Mouse (Mus musculus) lung, adult 18-20 months (tissue): ENCODE measurements around the gene Rgs11.
A peak's percentile ranks its signal among the peaks of the same experiment; 100 is the strongest.

Experiments used
- DNase-seq, 2 experiments: peaks; one replicate each; pipeline ENCODE4 v3.0.0; 2022; ENCODE audit warnings: mixed read lengths in 2 of 2

The Rgs11 gene

DNA sequence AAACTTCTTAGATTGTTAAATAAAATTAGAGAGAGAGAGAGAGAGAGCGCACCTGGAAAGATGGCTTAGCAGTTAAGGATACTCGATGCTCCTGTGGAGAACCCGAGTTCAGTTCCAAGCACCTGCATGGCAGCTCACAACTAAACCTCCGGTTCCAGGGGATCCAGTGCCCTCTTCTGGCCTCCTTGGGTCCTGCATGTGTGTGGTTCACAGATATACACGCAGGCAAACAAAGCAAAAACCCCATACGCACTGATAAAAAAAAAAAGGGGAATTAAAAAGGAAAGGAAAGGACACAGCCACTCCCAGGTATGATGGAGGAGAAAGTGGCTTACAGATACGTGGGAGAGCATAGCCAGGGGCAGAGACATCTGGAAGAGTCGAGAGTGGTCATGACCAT, 30.1 kb downstream of the Rgs11 start:
- no peak for DNase-seq

DNA sequence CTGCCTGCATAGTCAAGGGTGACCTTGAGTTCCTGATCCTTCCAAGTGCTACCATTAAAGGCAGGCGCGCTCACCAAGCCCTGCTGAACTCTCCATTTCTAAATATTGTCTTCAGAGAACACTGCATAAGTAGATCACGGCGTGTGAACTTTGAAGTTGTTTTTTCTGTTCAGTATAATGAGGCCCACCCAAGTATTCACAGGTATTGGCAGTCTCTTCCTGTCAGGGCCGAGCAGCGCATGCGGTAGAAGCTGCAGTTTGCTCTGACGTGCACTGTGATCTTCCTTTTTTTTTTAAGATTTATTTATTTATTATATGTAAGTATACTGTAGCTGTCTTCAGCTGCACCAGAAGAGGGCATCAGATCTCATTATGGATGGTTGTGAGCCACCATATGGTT, 31.6 kb downstream of the Rgs11 start:
- no peak for DNase-seq

DNA sequence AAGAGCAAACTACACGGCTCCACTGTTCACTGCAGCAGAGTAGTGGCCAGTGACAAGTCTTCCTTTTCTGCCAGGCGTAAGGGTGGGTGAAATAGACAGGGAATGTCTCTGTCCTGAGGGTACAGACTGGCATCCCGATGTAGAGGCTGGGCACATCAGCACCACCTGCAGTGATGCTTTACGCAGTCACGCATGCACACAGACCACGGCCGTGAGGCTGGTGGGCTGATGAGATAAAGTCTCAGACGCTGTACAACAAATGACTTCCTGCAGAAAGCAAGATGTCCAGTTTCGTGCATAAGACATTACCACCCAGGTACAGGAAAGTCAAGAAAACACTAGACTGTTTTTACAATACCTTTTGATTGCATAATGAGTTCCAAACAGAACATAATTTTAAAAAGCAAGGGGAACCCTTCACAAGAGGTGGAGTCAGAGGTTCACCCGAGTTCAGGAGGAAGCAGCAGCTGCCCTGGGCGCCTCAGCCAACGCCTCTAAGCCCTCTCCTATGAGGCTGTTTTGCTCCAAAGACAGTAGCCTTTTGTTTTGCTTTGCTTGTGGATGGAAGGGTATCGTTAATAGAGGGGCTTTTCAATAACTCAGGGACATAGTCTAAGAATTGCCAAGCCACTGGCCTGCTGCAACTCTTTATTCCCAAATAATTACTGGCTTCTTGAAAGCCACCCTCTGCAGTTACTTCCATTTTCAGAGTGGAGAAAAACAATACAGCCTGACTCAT, 32.5 kb downstream of the Rgs11 start:
- peak in 1 of 2 experiments; percentile 35 for DNase-seq

DNA sequence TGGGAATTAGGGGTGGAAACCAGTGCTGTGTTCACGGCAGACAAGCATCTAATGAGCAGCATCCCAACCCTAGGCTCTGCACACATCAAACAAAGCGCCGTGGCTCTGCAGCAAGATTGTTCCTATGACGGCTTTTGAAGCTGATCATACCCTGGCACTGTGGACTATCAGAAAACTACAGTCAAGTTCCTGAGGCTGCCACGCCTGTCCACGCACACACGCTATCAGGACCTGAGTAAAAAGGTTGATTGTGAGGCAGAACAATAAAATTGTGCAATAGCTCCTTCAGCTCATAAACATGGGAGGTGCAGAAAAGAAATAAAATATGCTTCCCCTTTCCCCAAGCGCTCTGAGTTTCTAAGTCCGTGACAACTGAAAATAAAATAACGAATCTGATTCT, 34.9 kb downstream of the Rgs11 start:
- DNase-seq: no peak

DNA sequence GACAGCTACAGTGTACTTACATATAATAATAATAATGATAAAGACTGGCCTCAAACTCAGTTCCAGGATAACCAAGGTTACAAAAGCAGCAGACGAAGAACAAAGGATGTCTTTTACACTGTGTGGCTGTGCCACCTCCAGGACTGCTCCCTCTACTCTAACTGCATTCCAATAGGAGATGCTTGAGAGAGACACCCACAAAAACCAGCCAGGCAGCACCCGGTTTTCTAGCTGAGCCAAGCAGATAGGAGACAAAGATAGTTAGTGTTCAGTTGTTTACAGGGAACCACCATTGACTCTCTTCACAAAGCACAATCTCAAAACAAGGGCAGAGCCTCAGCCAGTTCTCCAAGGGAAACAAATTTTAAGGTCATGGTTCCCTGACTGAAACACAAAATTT, 36.8 kb downstream of the Rgs11 start:
- no peak for DNase-seq

DNA sequence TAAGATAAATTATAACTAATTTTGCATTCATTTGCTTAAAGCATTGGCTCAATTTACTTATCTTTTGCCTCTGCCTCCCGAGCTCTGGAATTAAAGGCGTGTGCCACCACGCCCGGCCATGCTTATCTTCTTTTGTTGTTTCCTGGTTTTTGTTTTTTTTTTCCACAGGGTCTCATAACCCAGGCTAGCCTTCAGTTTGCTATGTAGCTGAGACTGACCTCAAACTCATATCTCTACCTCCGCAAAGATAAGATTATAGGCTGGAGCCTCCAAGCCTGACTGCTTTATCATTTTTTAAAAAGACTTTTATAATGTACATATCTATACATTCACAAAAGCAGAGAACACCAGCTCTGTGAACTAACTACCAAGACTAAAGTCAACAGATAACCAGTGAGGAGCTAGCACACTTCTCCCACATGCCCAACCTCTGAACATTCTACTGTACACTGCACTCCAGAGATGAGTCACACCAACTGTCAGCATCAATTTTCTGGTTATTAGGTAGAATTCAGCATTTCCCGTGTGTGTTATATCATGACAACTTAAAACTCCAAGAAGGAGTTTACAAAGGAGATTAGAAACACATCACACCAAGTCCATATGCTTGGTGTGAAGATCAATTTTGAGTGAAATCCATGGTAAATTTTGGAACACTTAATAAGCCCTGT, 37.5 kb downstream of the Rgs11 start:
- no peak for DNase-seq

DNA sequence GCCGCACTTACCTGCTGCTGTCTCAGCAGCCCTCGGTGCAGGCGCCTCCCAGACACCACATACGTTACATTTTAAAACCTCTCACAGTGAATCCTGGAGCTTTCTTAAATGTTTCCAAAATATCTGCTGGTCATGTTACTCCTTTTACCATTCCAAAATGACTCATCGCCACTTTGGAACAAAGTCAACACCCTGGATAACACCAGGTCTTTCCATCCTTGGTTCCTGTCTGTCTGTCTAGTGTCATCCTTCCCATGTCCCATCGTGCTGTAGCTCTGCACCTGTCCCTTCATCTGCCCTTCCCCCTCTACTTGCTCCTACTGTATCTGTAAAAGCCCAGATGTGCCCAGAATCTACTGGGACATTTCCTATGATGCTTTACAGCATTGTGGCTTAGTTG, 38.2 kb downstream of the Rgs11 start:
- DNase-seq: no peak

DNA sequence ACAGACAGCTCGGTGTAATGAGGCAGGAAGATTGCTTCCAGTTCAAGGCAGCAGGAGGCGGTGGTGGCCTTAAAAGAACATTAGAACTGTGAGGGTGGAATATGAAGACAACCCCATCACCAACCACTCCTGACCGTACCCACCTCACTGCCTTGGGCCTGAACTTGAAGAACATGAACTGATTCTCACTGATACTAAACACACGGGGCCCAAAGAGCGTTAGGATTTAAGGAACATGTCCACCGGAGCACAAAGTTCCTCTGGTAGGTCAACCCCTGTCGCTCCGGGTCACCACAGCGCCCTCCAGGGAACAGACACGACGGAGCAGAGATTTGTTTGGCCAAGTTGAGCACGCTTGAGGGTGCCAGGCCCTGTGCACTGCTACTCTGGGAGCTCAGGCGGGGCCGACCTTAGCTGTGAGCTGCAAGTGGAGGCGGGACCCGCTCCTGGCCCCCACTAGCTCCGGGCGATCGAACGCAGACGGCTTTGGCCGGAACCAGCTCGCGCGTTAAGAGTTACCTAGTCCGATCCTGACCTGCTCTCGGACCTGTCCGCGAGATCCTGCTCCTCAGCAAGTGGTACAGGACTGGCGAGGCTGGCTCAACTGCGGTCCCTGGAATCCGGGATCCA, 40.8 kb downstream of the Rgs11 start:
- DNase-seq: peak; percentile 84 to 86

DNA sequence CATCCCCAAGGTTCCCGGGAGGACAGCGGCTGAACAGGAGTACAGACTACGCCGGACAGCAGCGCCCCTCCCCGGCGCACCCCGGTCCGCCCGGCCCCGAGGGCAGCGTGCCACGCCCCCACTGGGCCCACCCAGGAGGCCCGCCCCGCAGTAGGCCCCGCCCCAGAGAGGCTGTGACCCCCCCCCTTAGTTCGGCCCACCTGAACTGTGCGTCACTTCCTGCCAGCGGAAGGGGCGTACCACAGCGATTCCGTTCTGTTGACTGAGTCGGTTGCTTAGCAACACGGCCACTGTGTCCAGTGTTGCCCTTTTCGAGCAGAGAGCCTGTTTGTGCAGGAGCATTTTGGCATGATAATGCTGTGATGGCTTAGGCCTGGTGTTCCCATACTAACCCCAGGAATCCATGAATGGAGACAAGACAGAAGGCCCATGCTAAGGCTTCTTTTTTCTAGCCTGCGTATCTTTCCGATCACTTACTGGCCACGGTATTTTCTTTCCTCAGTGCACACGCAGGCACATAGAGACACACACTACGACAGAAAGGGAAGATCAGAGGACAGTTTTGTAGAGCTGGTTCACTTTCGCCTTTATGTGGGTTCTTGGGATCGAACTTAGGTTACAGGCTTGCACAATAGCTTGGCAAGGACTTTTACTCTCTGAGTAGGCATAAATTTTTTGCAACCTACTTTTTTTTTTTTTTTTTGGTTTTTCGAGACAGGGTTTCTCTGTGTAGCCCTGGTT, 41.5 kb downstream of the Rgs11 start, which contains the start of gene Fam234a:
Gene Fam234a, minus strand, starts transcription at position 142 of the 741 bp plus-strand sequence.
- peak; percentile 95 to 96 for DNase-seq

DNA sequence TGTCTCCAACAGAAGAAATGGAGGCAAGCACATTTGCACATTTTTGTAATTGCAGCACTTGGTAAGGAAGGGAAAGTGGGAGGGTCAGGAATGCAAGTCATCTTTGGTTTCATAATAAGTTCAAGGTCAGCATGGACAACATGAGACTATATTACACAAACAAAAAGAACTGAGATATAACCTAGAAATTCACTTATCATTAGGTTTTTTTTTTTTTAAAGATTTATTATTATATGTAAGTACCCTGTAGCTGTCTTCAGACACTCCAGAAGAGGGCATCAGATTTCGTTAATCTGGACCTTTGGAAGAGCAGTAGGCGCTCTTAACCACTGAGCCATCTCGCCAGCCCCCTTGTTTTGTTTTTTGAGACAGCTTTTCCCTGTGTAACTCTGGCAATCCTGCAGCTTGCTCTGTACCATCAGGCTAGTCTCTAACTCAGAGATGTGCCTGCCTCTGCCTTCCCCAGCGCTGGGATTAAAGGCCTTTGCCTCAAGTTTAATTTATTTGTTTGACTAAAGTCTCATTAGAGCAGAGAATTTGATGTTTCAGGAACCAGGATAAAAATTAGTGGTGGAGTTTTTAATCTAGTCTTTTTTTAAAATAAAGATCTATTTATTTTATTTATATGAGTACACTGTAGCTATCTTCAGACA, 49.3 kb downstream of the Rgs11 start:
- no peak for DNase-seq

DNA sequence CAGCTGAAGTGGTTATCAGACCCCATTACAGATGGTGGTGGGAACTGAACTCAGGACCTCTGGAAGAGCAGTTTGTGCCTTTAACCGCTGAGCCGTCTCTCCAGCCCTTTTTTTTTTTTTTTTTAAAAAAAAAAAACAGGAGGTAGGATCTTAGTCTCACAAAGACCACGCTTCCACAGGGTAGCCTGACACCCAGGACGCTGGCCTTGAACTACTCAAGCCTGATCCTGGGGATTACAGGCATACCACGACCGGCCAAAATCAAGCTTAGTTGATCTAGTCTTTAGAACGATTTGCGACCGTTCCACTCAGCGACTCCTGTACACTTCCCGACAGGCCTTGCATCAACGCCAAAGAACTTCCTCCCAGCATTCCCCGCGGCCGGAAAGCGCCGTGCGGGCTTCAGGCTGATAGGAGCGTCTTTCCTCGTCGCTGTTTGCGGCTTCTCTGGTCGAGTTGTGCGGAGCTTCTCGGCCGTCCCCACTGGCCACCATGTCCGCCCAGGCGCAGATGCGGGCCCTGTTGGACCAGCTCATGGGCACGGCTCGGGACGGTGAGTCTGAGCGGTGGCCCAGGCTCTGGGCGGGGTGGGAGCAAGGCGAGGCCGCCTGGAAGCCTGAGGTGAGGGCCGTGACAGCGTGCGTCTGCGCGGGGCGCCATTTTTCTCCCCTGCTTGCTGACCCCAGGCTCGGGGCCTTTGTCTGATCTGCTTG, 49.9 kb downstream of the Rgs11 start, which contains the start of gene Luc7l:
Gene Luc7l, plus strand, starts transcription at position 358 of the 713 bp plus-strand sequence.
- DNase-seq: peak; percentile 94 to 95

DNA sequence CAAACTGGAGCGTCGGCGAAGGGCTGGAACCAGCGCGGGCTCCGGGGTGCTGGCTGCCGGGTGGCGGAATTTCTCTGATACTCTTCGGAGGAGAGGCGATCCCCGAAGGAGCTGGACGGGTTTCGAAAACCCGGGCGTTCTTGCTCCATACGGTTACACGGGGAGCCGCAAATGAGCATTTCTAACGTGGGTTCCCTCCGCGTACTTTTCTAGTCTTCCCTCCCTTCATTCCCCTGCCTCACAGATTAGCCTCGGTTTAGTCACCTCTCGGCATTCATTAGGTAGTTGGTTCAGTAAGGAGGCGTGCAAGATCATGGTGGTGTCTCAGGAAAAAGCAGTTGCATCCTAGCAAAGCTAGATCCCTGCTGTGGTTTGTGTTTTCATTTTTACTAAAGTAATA, 50.6 kb downstream of the Rgs11 start:
- DNase-seq: no peak

DNA sequence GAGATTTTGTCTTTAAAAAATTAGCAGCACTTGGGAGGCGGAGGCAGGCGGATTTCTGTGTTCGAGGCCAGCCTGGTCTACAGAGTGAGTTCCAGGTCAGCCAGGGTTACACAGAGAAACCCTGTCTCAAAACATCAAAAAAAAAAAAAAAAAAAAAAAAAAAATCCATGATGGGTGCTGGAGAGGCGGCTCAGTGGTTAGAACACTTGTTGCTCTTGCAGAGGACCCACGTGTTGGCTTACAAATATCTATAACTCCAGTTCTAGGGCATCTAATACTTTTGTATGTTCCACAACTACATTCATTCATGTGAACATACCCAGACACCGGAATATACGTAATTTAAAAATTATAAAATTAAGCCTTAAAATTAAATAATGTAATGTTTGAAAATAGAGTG, 52.6 kb downstream of the Rgs11 start:
- DNase-seq: no peak
